Mouse (Mus musculus) myocyte (in vitro differentiated cells): ENCODE results near the gene Smim12.

ENCODE experiments used
- CEBPB ChIP-seq: IDR thresholded peaks from 2 replicates; pipeline ENCODE4 v1.6.1; 2011; ENCODE audit warnings: mild to moderate bottlenecking, moderate library complexity; ENCODE audit not compliant: poor library complexity, insufficient read depth, severe bottlenecking
- E2F4 ChIP-seq: IDR thresholded peaks from one replicate; pipeline ENCODE4 v1.6.1; 2011; ENCODE audit warnings: mild to moderate bottlenecking, control low read depth, moderate library complexity; ENCODE audit not compliant: insufficient read depth
- MAX ChIP-seq: IDR thresholded peaks from one replicate; pipeline ENCODE4 v1.6.1; 2011; ENCODE audit warnings: low read depth, mild to moderate bottlenecking, control low read depth
- MYOD1 ChIP-seq, 3 experiments: IDR thresholded peaks; one replicate each; pipeline ENCODE4 v1.6.1; 2011; ENCODE audit warnings: control low read depth in 2 of 3, low read depth in 2 of 3, mild to moderate bottlenecking in 2 of 3, moderate library complexity in 1 of 3; ENCODE audit not compliant: insufficient read length in 2 of 3, control insufficient read depth in 1 of 3
- MYOG ChIP-seq, 3 experiments: IDR thresholded peaks; one replicate each; pipeline ENCODE4 v1.6.1; 2011; ENCODE audit warnings: control low read depth in 2 of 3, low read depth in 2 of 3, mild to moderate bottlenecking in 2 of 3; ENCODE audit not compliant: insufficient read length in 2 of 3, control insufficient read depth in 1 of 3, insufficient read depth in 1 of 3
- POLR2A ChIP-seq: IDR thresholded peaks from one replicate; pipeline ENCODE4 v1.6.1; 2011; ENCODE audit warnings: low read depth, mild to moderate bottlenecking, control low read depth, moderate library complexity; ENCODE audit not compliant: insufficient read length
- POLR2AphosphoS2 ChIP-seq: IDR thresholded peaks from one replicate; pipeline ENCODE4 v1.6.1; 2011; ENCODE audit warnings: low read depth, control low read depth; ENCODE audit not compliant: insufficient read length
- REST ChIP-seq: IDR thresholded peaks from one replicate; pipeline ENCODE4 v1.6.1; 2011; ENCODE audit warnings: mild to moderate bottlenecking, control low read depth, moderate library complexity; ENCODE audit not compliant: insufficient read depth, insufficient read length
- TCF12 ChIP-seq: IDR thresholded peaks from one replicate; pipeline ENCODE4 v1.6.1; 2011; ENCODE audit warnings: mild to moderate bottlenecking, control low read depth; ENCODE audit not compliant: poor library complexity, insufficient read depth, severe bottlenecking
- TCF3 ChIP-seq: IDR thresholded peaks from one replicate; pipeline ENCODE4 v1.6.1; 2011; ENCODE audit warnings: low read depth, control low read depth; ENCODE audit not compliant: insufficient read length
- USF1 ChIP-seq: IDR thresholded peaks from one replicate; pipeline ENCODE4 v1.6.1; 2011; ENCODE audit warnings: low read depth, mild to moderate bottlenecking, control low read depth, moderate library complexity

- TF ChIP-seq MAX, result no peak
- no peak for TF ChIP-seq POLR2A
- no peak for TF ChIP-seq REST
- no peak for TF ChIP-seq E2F4
- TF ChIP-seq TCF12, result no peak
- TF ChIP-seq USF1, result no peak
- no peak for TF ChIP-seq POLR2AphosphoS2
- TF ChIP-seq TCF3, result no peak
- TF ChIP-seq CEBPB, result no peak
- TF ChIP-seq MYOD1 (IDR thresholded peaks at IDR 0.05; ENCODE audit: control insufficient read depth in 1 of 3, insufficient read length in 2 of 3, low read depth in 2 of 3), result no peak
- TF ChIP-seq MYOG (IDR thresholded peaks at IDR 0.05; ENCODE audit: control insufficient read depth in 1 of 3, insufficient read depth in 1 of 3, insufficient read length in 2 of 3, low read depth in 2 of 3), result no peak
Measured at GRCm38 (mm10) chr4:127232551-127232950, 11.0 kb upstream of the Smim12 start.
